14 mouse cellular contexts compared by ENCODE assay signal in genomic region chr11:84011050-84011449, GRCm38 (mm10). TPM values are rescaled to one million over a fixed set of nuclear protein-coding genes. Genes with fewer than 3 reads are reported as not detected.
DNase-seq lines count a peak whose midpoint lies in the region; ATAC-seq and TF ChIP-seq lines count a peak whose summit lies in the region.
"Had no signal": no experiment of that assay in that cellular context is flagged by ENCODE, and none has a peak within 500 bp of the region (broad histone marks: within the 10 kb centered on the region; RNA-seq: fewer than 3 reads in every experiment).

No protein-coding gene starts in this region.

- peaks cover 26% of the 10 kb centered on the region for H3K4me1 ChIP-seq in forebrain, embryonic 14.5 days (ENCODE audit: control insufficient read depth, insufficient read depth, low read length)
- peaks cover 6% of the 10 kb centered on the region; the same call in 1 of the 2 replicates for H3K4me1 ChIP-seq in hindbrain, postnatal 0 days (ENCODE audit: insufficient read depth, low read length)
- no peaks in the 10 kb centered on the region for H3K4me1 ChIP-seq in intestine, embryonic 16.5 days (ENCODE audit: control insufficient read depth, insufficient read depth, low read length)
- H3K4me1 ChIP-seq: heart, embryonic 12.5 days had no signal

- TF ChIP-seq CTCF in hindbrain, postnatal 0 days (IDR thresholded peaks at IDR 0.05; ENCODE audit: low read depth) = no peak

- peak; percentile 22 for DNase-seq in right cerebral cortex, adult 18-20 months
- no peak for DNase-seq in right cerebral cortex, postnatal 4 days
- peak; percentile 75 for DNase-seq in forebrain, embryonic 14.5 days (ENCODE audit: low spot score)
- DNase-seq in hindbrain, postnatal 0 days (ENCODE audit: low spot score) = peak; percentile 32
- DNase-seq in urinary bladder, postnatal 36 days (ENCODE audit: low spot score in 2 of 2) = no peak
- no peak for DNase-seq in testis, postnatal 14 days (ENCODE audit: low spot score)
- DNase-seq: adrenal gland, adult 8-10 months; gastrocnemius, postnatal 14 days; kidney, postnatal 10 days; lung, postnatal 36 days had no signal

- peak overlapping the region; percentile 75 for H3K27ac ChIP-seq in forebrain, embryonic 14.5 days (ENCODE audit: low read depth, low read length)
- H3K27ac ChIP-seq in hindbrain, postnatal 0 days = no peak overlapping the region
- H3K27ac ChIP-seq in intestine, embryonic 16.5 days (ENCODE audit: low read length) = no peak overlapping the region
- H3K27ac ChIP-seq: limb, embryonic 12.5 days had no signal

- peak overlapping the region; percentile 18 for H3K4me2 ChIP-seq in forebrain, embryonic 14.5 days (ENCODE audit: low read length)
- H3K4me2 ChIP-seq in hindbrain, postnatal 0 days (ENCODE audit: low read depth, low read length) = peak overlapping the region; percentile 14
- no peak overlapping the region for H3K4me2 ChIP-seq in intestine, embryonic 16.5 days (ENCODE audit: low read depth, low read length)
- H3K4me2 ChIP-seq: heart, embryonic 12.5 days; limb, embryonic 12.5 days had no signal

- WGBS in forebrain, embryonic 14.5 days = 13% methylated on average over 12 of the region's 12 CpGs
- WGBS in hindbrain, postnatal 0 days = 26% methylated on average over 12 of the region's 12 CpGs
- 52% methylated on average over 12 of the region's 12 CpGs for WGBS in intestine, embryonic 16.5 days

- no peaks in the 10 kb centered on the region for H3K27me3 ChIP-seq in forebrain, embryonic 14.5 days (replicated peaks; ENCODE audit: control insufficient read depth, insufficient read depth, low read length)
- no peaks in the 10 kb centered on the region for H3K27me3 ChIP-seq in hindbrain, postnatal 0 days (ENCODE audit: insufficient read depth, low read length)
- H3K27me3 ChIP-seq in intestine, embryonic 16.5 days (replicated peaks; ENCODE audit: control insufficient read depth, insufficient read depth, low read length) = no peaks in the 10 kb centered on the region
- H3K27me3 ChIP-seq: heart, embryonic 12.5 days had no signal

- no peak overlapping the region for H3K4me3 ChIP-seq in forebrain, embryonic 14.5 days (ENCODE audit: low read depth, low read length)
- no peak overlapping the region for H3K4me3 ChIP-seq in hindbrain, postnatal 0 days (ENCODE audit: low read length)
- no peak overlapping the region for H3K4me3 ChIP-seq in intestine, embryonic 16.5 days (ENCODE audit: low read length)
- H3K4me3 ChIP-seq: heart, embryonic 12.5 days; limb, embryonic 12.5 days had no signal

- H3K9me3 ChIP-seq in forebrain, embryonic 14.5 days (replicated peaks; ENCODE audit: control insufficient read depth, low read length) = no peaks in the 10 kb centered on the region
- H3K9me3 ChIP-seq in hindbrain, postnatal 0 days (ENCODE audit: low read length) = no peaks in the 10 kb centered on the region
- no peaks in the 10 kb centered on the region for H3K9me3 ChIP-seq in intestine, embryonic 16.5 days (ENCODE audit: control insufficient read depth, low read length)
- H3K9me3 ChIP-seq: heart, embryonic 12.5 days; limb, embryonic 12.5 days had no signal

- peaks cover 40% of the 10 kb centered on the region for H3K36me3 ChIP-seq in forebrain, embryonic 14.5 days (ENCODE audit: control insufficient read depth, insufficient read depth, low read length)
- peaks cover 12% of the 10 kb centered on the region for H3K36me3 ChIP-seq in hindbrain, postnatal 0 days (ENCODE audit: insufficient read depth, low read length)
- H3K36me3 ChIP-seq in intestine, embryonic 16.5 days (ENCODE audit: control insufficient read depth, insufficient read depth, low read length) = peaks cover 6% of the 10 kb centered on the region; the same call in 1 of the 2 replicates

- H3K9ac ChIP-seq in forebrain, embryonic 14.5 days (ENCODE audit: low read length) = peak overlapping the region; percentile 17
- 0 out of 2 replicates have a peak overlapping the region, but pooled peaks have one; percentile 18 for H3K9ac ChIP-seq in hindbrain, postnatal 0 days (replicated peaks; ENCODE audit: low read length)
- no peak overlapping the region for H3K9ac ChIP-seq in intestine, embryonic 16.5 days (ENCODE audit: low read depth, low read length)
- H3K9ac ChIP-seq: heart, embryonic 12.5 days; limb, embryonic 12.5 days had no signal

- ATAC-seq in forebrain, embryonic 14.5 days = peak; percentile 67
- no peak for ATAC-seq in hindbrain, postnatal 0 days
- no peak for ATAC-seq in intestine, embryonic 16.5 days
- ATAC-seq: CD4-positive, CD25-positive, alpha-beta regulatory T cell, adult 4 months had no signal

RNA-seq across cellular contexts. Expression of gene Synrg, which starts 46.8 kb away (rescaled TPM):
- 24.3 and 28.7 TPM in 2 replicates for polyA plus RNA-seq in forebrain, embryonic 14.5 days (2014; fragmentation: Nextera tagmentation; extraction: Ambion mirVana)
- total RNA-seq in hindbrain, postnatal 0 days (2014; rRNA removed) = 26.8 and 29.2 TPM in 2 replicates
- 14.5 and 15.0 TPM in 2 replicates for polyA plus RNA-seq in hindbrain, postnatal 0 days (2015; fragmentation: Nextera tagmentation; extraction: Ambion mirVana)
- 6.6 and 8.0 TPM in 2 replicates for polyA plus RNA-seq in intestine, embryonic 16.5 days (2015; fragmentation: Nextera tagmentation; extraction: Ambion mirVana)

RNA-seq across cellular contexts. Expression of gene Dusp14, which starts 58.0 kb away (rescaled TPM):
- polyA plus RNA-seq in forebrain, embryonic 14.5 days (2014; fragmentation: Nextera tagmentation; extraction: Ambion mirVana) = 33.3 and 45.7 TPM in 2 replicates
- total RNA-seq in hindbrain, postnatal 0 days (2014; rRNA removed) = 8.8 and 16.1 TPM in 2 replicates
- 12.6 and 15.4 TPM in 2 replicates for polyA plus RNA-seq in hindbrain, postnatal 0 days (2015; fragmentation: Nextera tagmentation; extraction: Ambion mirVana)
- 17.3 and 18.3 TPM in 2 replicates for polyA plus RNA-seq in intestine, embryonic 16.5 days (2015; fragmentation: Nextera tagmentation; extraction: Ambion mirVana)

Comparison
In these comparisons a context has a peak if more than half of its experiments do, and no peak if none do; other contexts are left out.
1. DNase-seq: peak in right cerebral cortex, adult 18-20 months (single experiment), forebrain, embryonic 14.5 days (single experiment) and hindbrain, postnatal 0 days (single experiment); none in right cerebral cortex, postnatal 4 days (single experiment), urinary bladder, postnatal 36 days (0 of 2) and testis, postnatal 14 days (single experiment).